8 mouse cellular contexts compared by ENCODE assay signal in genomic region chr5:120502675-120503143, GRCm38 (mm10). TPM values are rescaled to one million over a fixed set of nuclear protein-coding genes. Genes with fewer than 3 reads are reported as not detected.
A peak's percentile ranks its signal among the peaks of the same experiment; 100 is the strongest.
DNase-seq lines count a peak whose midpoint lies in the region; ATAC-seq and TF ChIP-seq lines count a peak whose summit lies in the region.

No protein-coding gene starts in this region.

- H3K36me3 ChIP-seq in heart, embryonic 13.5 days: peaks cover 10% of the 10 kb centered on the region
- H3K36me3 ChIP-seq in E14TG2a.4 (ENCODE audit: insufficient read depth, low read length): peaks cover 21% of the 10 kb centered on the region
- no peaks in the 10 kb centered on the region for H3K36me3 ChIP-seq in forebrain, embryonic 11.5 days (ENCODE audit: control insufficient read depth, insufficient read depth, low read length)
- no peaks in the 10 kb centered on the region for H3K36me3 ChIP-seq in liver, embryonic 15.5 days (replicated peaks)

- peak overlapping the region; percentile 91 for H3K4me2 ChIP-seq in heart, embryonic 13.5 days
- H3K4me2 ChIP-seq in forebrain, embryonic 11.5 days (ENCODE audit: low read depth, low read length, severe bottlenecking): peak overlapping the region; percentile 95
- peak overlapping the region; percentile 97 for H3K4me2 ChIP-seq in liver, embryonic 15.5 days

- peaks cover 32% of the 10 kb centered on the region for H3K4me1 ChIP-seq in heart, embryonic 13.5 days
- H3K4me1 ChIP-seq in E14TG2a.4 (replicated peaks; ENCODE audit: low read depth, low read length): peaks cover 44% of the 10 kb centered on the region
- peaks cover 5% of the 10 kb centered on the region; the same call in 1 of the 2 replicates for H3K4me1 ChIP-seq in forebrain, embryonic 11.5 days (replicated peaks; ENCODE audit: control insufficient read depth, insufficient read depth, low read length)
- peaks cover 25% of the 10 kb centered on the region for H3K4me1 ChIP-seq in liver, embryonic 15.5 days (replicated peaks)

- H3K9ac ChIP-seq in heart, embryonic 13.5 days: peak overlapping the region; percentile 95
- peak overlapping the region; percentile 89 for H3K9ac ChIP-seq in forebrain, embryonic 11.5 days (ENCODE audit: low read length)
- H3K9ac ChIP-seq in liver, embryonic 15.5 days: peak overlapping the region; percentile 74

- H3K4me3 ChIP-seq in heart, embryonic 13.5 days: peak overlapping the region; percentile 77
- peak overlapping the region; percentile 99 for H3K4me3 ChIP-seq in E14TG2a.4 (replicated peaks; ENCODE audit: low read length)
- peak overlapping the region; percentile 85 for H3K4me3 ChIP-seq in forebrain, embryonic 11.5 days (ENCODE audit: low read depth, low read length)
- peak overlapping the region; percentile 75 for H3K4me3 ChIP-seq in liver, embryonic 15.5 days (replicated peaks)

- no peak for TF ChIP-seq CTCF in E14TG2a.4 (conservative IDR thresholded peaks at IDR 0.05; ENCODE audit: low read length)

- DNase-seq in heart, postnatal 10 days: no peak
- no peak for DNase-seq in forebrain, embryonic 11.5 days (ENCODE audit: low spot score)
- no peak for DNase-seq in ovary, postnatal 14 days (ENCODE audit: low spot score)
- DNase-seq in urinary bladder, postnatal 4 days (ENCODE audit: low spot score in 2 of 2): no peak
- no peak for DNase-seq in retina, embryonic 14.5 days (ENCODE audit: low spot score)

- WGBS in heart, embryonic 13.5 days: 5% methylated on average over 12 of the region's 12 CpGs
- WGBS in forebrain, embryonic 11.5 days: 10% methylated on average over 12 of the region's 12 CpGs
- WGBS in liver, embryonic 15.5 days (ENCODE audit: insufficient replicate concordance): 9% methylated on average over 12 of the region's 12 CpGs

- no peak for ATAC-seq in heart, embryonic 13.5 days (ENCODE audit: extremely low read depth, insufficient number of reproducible peaks, low FRiP score, low TSS enrichment)
- ATAC-seq in forebrain, embryonic 11.5 days (replicated peaks; ENCODE audit: low FRiP score): no peak
- no peak for ATAC-seq in liver, embryonic 15.5 days (ENCODE audit: insufficient read depth)

- intact Hi-C loops in heart, postnatal 10 days (cut with DNase I): no loop called here

- H3K27ac ChIP-seq in heart, embryonic 13.5 days (replicated peaks): no peak overlapping the region
- no peak overlapping the region for H3K27ac ChIP-seq in forebrain, embryonic 11.5 days (ENCODE audit: low read depth, low read length)
- no peak overlapping the region for H3K27ac ChIP-seq in liver, embryonic 15.5 days (replicated peaks)

- H3K27me3 ChIP-seq in heart, embryonic 13.5 days (replicated peaks): no peaks in the 10 kb centered on the region
- peaks cover 11% of the 10 kb centered on the region for H3K27me3 ChIP-seq in E14TG2a.4 (ENCODE audit: insufficient read depth, low read length)
- H3K27me3 ChIP-seq in forebrain, embryonic 11.5 days (ENCODE audit: control insufficient read depth, insufficient read depth, low read length): no peaks in the 10 kb centered on the region
- no peaks in the 10 kb centered on the region for H3K27me3 ChIP-seq in liver, embryonic 15.5 days

- no peaks in the 10 kb centered on the region for H3K9me3 ChIP-seq in heart, embryonic 13.5 days
- H3K9me3 ChIP-seq in E14TG2a.4 (ENCODE audit: low read length): no peaks in the 10 kb centered on the region
- H3K9me3 ChIP-seq in forebrain, embryonic 11.5 days (ENCODE audit: control insufficient read depth, low read length): no peaks in the 10 kb centered on the region
- H3K9me3 ChIP-seq in liver, embryonic 15.5 days (replicated peaks): no peaks in the 10 kb centered on the region

RNA-seq across cellular contexts. Expression of gene Plbd2, which starts 0.7 kb away (rescaled TPM):
- polyA plus RNA-seq in heart, embryonic 13.5 days (2015; fragmentation: Nextera tagmentation; extraction: Ambion mirVana): 41.5 and 46.1 TPM in 2 replicates
- total RNA-seq in heart, postnatal 10 days (2021): 10 to 100 TPM; 45.6 to 45.8 TPM
- 29.8 and 31.2 TPM in 2 replicates for polyA plus RNA-seq in forebrain, embryonic 11.5 days (2014; fragmentation: Nextera tagmentation; extraction: Ambion mirVana)
- polyA plus RNA-seq in liver, embryonic 15.5 days (2015; fragmentation: Nextera tagmentation; extraction: Ambion mirVana): 18.0 and 18.9 TPM in 2 replicates

RNA-seq across cellular contexts. Expression of gene Slc8b1, which starts 8.3 kb away (rescaled TPM):
- 4.5 and 4.6 TPM in 2 replicates for polyA plus RNA-seq in heart, embryonic 13.5 days (2015; fragmentation: Nextera tagmentation; extraction: Ambion mirVana)
- 10 to 100 TPM in 1 of 2 experiments, 1 to 10 TPM in 1; 8.3 to 12.6 TPM for total RNA-seq in heart, postnatal 10 days (2021)
- polyA plus RNA-seq in forebrain, embryonic 11.5 days (2014; fragmentation: Nextera tagmentation; extraction: Ambion mirVana): 2.9 and 3.3 TPM in 2 replicates
- polyA plus RNA-seq in liver, embryonic 15.5 days (2015; fragmentation: Nextera tagmentation; extraction: Ambion mirVana): 7.4 and 8.2 TPM in 2 replicates

RNA-seq across cellular contexts. Expression of gene Sds, which starts 26.4 kb away (rescaled TPM):
- polyA plus RNA-seq in heart, embryonic 13.5 days (2015; fragmentation: Nextera tagmentation; extraction: Ambion mirVana): 0.25 TPM in 1 of 2 replicates, not detected in the other
- not detected for total RNA-seq in heart, postnatal 10 days (2021)
- not detected in 2 replicates for polyA plus RNA-seq in forebrain, embryonic 11.5 days (2014; fragmentation: Nextera tagmentation; extraction: Ambion mirVana)
- polyA plus RNA-seq in liver, embryonic 15.5 days (2015; fragmentation: Nextera tagmentation; extraction: Ambion mirVana): 1.6 and 2.3 TPM in 2 replicates

RNA-seq across cellular contexts. Expression of gene Sdsl, which starts 30.1 kb away (rescaled TPM):
- polyA plus RNA-seq in heart, embryonic 13.5 days (2015; fragmentation: Nextera tagmentation; extraction: Ambion mirVana): 10.9 and 11.3 TPM in 2 replicates
- 10 to 100 TPM in 1 of 2 experiments, 1 to 10 TPM in 1; 9.1 to 11.2 TPM for total RNA-seq in heart, postnatal 10 days (2021)
- 4.5 and 6.0 TPM in 2 replicates for polyA plus RNA-seq in forebrain, embryonic 11.5 days (2014; fragmentation: Nextera tagmentation; extraction: Ambion mirVana)
- 4.5 and 5.8 TPM in 2 replicates for polyA plus RNA-seq in liver, embryonic 15.5 days (2015; fragmentation: Nextera tagmentation; extraction: Ambion mirVana)
